Mouse (Mus musculus): ENCODE data around the gene Ltbp4.

- TF ChIP-seq GATA1 (IDR thresholded peaks at IDR 0.05; ENCODE audit: low read length) (no peak), TAL1 (IDR thresholded peaks at IDR 0.05; ENCODE audit: low read length) (no peak)
Observed at GRCm38 (mm10) chr7:27282225-27282624, 55.3 kb downstream of the Ltbp4 start.

Measured in erythroblast, embryonic 14.5 days (primary cell).